Mouse (Mus musculus) megakaryocyte progenitor cell, adult 5-6 weeks (primary cell): ENCODE data around the gene Lman2l. TPM values are rescaled to one million over a fixed set of nuclear protein-coding genes. Genes with fewer than 3 reads are reported as not detected.

Source experiments
- ATAC-seq: replicated peaks from 2 replicates; pipeline ENCODE4 v1.8.0; 2016; ENCODE audit warnings: mild to moderate bottlenecking, moderate TSS enrichment, inconsistent platforms; ENCODE audit not compliant: poor library complexity
- total RNA-seq, 2 experiments: library from RNA; stranded (forward) in 1 of 2; stranded (reverse) in 1 of 2; fragments of 157-497, 149-512 nt in 1 of 2; fragments of 200-1000 nt in 1 of 2; gene quantifications; 2 replicates each; pipeline versions ENCODE4 v1.2.3 to v1.2.4; 2015 to 2017

Gene Lman2l
- total RNA-seq (2015) (17.0 and 23.0 TPM in 2 replicates), total RNA-seq (2017) (6.5 and 7.1 TPM in 2 replicates)

DNA sequence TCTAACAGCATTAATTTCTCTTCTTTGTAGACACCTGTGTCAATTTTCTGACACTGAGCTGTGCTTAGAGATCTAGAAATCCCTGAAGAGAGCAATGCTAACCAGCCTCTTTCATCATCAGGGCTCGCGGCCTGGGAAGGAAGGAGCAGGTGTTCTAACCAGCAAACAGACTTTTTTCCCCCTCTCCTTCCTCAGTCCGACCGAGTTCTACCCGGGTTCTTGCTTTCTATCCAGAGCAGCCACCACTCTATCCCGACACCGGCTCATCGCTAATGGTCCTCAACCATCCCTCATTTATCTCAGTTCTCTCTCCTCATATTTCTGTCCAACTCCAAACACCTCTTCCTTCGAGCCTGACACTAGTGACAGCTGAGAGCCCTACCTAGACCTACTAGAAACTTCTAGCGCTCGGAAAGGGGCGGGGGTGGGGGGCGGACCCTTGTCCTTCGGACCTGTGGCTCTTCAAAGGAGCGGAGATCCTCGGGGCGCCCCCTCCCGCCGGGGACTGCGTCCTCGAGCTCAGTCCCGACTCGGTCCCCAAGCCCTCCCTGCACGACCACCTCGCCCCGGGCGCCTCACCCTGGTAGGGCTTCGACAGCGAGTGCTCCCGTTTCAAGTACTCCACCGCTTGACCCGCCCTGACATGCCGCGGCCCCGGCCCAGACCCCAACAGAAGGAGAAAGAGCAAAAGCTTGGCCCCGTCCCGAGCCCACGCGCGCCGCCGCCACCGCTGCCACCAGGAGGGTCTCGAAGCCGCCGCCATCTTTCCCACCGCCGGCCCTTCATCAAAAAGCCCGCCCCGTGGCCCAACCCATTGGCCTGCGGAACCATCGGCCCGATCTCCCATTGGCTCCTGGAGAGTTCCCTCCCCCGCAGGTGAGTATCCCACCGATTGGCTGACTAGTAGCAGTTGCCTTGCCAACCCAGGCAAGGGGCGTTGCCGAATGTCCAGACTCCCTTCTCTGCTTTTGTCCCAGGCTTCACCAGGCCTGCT, at the start of gene Lman2l:
Gene Lman2l (minus strand): TSS at position 801 of the 994 bp plus-strand sequence.
- peak; percentile 100 for ATAC-seq

DNA sequence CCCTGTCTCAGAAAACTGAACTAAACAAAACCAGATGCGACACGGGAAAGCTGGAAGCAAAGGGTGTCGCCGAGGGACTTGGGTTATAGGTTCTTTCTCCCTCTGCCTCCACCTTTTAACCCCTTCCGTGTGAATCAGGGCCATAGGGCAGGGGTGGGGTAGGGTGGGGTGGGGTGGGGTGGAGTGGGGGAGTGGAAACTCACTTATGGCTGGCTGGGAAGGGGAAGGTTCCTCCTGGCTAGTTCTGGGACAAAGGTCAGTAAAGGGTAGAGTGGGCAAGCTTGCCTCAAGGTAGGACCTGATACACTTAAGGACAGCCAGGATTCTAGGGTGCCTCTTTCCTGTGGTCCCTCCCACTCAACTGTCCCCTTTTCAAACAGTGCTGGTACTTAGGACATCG, 48.2 kb upstream of the Lman2l start:
- ATAC-seq = no peak

DNA sequence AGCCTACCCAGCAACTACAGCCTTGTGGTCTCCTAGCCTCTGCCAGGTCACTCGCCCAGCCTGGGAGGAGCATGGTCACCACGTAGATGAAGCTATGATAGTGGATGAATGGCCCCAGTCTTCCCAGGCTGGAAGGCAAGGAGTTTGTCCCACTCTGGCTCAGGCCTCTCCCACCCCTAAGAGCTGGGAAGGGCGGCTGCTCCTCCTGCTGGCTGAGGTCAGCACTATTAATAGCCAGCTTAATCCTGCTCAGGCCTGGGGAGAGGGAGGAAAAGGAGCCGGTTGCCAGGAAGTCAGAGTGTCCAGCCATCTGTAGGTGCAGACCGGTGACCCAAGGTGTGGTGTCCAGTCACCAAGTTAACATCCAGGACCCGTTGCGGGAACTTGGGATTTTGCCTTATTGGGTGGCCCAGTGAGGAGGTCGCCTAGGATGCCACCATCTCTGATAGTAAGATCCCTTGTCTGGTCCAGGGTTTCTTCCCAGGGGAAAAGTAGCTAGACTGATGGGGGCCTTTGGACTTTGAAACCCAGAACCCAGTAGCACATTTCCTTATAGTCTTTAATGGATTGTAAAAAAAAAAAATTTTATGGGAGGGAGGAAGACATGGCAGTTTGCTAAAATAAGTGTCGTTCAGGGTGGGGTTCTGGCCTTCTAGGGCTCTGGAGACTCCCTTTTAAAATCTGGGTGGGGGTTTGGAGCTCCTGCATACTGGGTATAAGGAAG, 47.5 kb upstream of the Lman2l start:
- ATAC-seq = peak; percentile 37; the same call in 1 of the 2 replicates

DNA sequence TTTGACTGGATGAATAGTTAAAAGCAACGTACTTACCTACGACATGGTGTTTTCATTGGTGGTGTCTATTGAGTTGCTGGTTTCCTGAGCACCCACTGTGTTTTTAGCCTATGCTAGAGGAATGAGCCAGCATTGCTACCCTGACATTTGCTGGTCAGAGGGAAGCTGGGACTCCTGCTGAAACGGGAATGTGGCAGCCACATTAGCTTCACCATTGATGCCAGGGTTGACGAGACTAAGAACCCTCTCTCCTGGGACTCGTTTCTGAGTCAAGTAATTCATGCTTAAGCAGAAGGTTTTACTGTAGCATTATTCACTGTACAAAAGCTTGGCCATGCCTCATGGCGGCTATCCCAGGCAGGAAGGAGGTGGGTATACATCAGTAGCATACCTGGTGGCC, 44.6 kb upstream of the Lman2l start:
- ATAC-seq = no peak

DNA sequence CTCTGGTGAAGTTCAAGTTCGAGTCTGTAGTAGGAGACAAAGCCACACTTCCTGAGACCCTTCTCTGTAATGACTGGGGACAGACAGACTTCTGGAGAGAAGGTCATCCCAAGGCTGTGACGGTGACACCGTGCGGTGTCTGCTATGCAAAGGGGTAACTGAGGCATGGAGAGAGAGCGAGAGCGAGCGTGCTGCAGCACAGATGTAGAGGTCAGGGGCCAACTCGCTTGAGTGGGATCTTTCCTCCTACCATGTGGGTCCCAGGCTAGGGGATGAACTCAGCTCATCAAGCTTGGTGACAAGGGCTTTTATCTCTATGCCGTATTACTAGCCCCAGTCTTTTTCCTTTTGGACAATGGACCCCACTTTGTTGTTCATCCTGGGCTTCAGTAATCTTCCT, 42.0 kb upstream of the Lman2l start:
- ATAC-seq = no peak

DNA sequence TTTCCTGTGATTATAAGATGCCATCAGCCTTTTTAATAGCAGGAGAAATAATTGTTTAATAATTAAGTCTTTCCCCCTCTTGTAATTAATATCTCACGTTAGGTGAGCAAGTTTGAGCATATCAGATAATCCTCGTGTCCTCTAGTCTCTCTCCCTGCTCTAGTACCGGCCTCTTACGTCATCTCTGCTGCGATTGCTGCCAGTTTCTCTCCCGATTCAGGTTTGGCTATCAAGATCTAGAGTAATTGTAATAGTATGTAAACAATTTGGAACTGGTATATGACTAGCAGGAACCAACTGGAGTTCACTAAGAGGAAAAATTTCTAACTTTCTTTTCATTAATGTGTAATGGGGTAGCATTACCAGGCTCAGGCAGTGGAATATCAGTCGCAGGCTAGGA, 40.0 kb upstream of the Lman2l start:
- no peak for ATAC-seq

DNA sequence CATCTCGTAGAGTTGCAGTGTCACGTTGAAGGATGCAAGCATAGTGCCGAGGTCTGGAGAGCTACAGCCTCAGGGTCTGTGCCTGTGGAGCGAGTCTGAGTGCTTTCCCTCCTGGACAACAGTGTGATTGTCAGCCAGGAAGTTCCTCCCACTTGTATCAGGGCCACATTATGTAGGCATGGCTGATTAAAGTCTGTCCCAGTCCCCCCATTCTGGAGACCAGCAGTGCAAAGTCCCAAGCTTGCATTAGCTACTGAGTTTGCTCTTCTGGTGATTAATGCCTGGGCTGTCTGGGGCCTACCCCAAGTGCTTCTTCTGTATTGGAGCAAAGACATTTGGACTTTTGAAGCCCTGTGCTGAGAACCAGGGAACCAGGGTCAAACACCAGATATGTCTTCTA, 38.8 kb upstream of the Lman2l start:
- no peak for ATAC-seq

DNA sequence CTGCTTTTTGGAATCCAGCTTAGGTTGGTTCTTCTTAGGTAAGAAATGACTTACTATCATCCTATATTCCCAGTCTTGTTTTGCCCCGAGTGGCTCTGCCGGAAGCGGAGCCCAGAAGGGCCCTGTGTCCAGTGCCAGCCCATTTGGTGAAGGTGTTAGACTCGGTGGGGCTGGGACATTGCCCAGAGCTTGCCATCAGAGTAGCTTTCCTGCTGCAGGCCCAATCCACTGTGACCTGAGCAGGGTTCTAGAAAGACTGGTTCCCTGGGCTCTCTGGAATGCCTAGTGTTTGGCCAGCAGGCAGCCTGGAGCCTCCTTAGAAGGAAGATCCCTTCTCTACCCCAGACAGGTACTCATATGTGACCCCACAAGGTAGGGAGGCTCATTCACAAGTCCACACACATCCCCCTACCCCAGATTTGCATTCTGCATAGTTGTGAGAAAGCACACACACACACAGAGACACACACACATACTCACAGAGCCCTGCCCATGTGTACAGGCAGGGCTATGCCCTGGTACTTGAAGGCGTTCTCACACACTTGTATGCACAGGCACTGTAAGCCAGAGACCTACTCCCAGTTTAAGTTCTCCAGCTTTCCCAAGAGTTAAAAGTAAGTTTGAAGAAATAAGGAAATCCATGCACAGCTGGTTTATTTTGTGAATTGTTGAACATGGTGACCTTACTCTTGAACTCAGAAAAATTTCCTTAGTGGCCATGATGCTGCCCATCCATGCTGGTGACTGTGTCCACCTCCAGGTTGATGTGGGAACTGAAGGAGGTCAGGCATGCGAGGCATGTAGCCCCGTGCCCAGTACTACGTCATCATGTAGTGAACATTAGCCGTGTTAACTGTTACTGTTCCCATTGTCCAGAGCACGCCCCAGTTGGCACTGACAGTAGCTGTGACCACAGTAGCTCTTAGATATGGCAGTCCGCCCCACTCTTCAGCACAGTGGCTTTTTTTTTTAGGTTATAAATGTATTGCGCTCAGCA, 35.1 kb upstream of the Lman2l start:
- no peak for ATAC-seq

DNA sequence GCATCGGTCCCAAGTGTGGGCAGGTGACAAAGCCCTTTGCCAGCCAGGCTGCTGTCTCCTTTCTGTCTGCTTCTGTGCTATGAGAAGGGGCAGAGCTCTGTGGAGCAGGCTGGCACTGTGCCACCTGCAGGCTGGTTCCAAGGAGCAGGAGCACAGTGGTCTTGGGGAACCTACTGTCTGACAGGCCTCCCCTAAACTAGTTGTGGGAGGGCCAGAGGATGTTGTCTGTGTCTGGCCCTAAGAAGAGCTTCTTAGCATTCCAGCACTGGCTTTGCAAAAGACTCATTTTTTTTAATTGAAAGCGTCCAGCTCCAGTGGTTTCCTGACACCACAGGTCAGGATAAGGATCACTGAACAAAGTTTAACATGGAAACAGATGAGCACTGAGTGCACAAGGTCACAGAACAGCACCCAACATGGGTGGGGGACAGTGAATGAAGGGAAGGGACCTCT, 33.3 kb upstream of the Lman2l start:
- no peak for ATAC-seq

DNA sequence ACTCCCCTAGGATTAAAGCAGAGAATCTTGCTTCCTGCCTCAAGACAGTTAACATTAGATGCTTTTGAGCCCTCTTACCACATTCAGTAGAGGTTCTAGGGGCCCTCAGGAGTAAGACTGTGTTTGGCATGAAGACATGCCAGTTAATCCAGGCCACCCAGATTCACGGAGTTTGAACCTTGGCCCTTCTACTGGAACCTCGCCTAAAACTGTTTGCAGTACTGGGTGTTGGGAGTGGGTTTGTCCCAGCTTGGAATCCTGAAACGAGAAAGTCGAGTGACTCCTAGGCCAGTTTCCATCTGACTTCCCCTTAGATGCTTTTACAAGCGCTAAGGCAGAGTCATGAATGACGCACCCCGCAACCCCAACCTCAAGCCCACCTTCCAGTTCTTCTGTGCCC, 31.4 kb upstream of the Lman2l start:
- ATAC-seq = no peak

DNA sequence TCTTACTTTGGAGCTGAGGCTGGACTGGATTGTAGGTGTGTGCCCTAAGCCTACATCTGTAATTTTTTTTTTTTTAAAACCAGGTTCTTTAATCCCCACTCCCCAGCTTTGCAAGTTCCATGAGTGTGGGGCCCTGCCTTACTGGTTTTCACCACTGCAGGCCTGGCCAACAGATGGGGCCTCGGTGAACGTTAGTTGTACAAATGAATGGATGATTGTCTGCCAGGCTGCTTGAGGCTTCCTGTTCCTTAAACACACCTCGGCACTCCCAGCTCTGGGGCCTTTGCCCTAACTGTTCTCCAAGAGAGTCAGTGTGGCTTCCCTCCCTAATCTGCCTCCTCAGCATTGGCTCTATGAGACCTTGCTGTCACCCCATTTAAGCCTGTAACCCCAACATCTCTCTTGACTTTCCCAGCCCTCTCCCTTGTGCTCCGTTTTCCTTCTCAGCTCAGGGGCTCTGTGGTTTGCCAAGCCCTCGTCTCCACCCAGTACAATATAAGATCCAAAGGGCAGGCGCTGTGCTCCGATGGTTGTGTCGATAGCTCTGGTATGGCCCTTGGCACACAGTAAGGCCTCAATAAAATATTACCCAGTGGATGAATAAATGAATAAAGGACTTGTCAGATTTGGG, 30.5 kb upstream of the Lman2l start:
- no peak for ATAC-seq

DNA sequence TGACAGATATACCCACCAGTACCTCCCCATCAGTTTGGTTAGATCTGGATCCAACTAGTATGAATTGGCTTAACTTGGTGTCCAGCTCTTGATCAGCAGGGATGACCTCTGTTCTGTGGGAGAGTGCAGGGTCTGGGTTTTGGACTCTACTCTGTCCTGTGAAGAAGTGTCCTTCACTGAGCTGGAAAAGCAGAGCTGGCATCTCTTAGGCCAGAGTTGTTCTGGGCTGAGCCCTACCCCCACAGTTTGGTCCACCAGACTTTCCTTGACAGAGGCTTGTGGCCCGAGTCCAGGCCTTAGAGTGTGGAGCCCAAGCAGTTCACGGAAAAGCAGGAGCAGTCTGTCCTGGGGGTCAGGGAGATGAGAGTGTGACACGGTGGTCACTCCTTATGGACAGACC, 29.6 kb upstream of the Lman2l start:
- no peak for ATAC-seq

DNA sequence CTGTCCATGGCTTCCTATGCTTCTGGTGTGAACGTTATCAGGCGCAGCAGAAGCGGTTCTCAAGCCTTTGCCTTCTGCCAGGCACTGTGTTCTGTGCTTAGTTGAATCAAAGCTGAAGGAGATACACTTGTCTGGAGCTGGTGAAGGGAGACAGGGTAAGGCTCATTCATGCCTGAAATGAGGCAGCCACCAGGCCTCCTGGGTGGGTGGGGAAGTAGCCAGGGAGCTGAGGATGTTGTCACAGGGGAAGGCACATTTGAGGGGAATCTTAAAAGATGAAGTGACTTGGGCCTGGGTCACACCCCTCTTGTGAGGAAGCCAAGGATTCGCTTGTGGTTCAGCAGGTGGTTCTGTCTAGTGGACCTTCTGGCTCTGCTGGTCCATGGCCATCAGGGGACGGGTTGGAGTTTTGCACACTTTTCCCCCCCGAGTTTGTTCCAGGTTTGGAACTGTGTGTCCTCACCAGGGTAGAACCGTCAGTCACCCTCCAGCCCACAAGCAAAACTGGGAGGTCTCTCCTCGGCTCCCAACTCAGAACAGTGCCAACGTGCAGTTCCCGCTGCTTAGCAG, 28.2 kb upstream of the Lman2l start:
- peak; percentile 21 for ATAC-seq

DNA sequence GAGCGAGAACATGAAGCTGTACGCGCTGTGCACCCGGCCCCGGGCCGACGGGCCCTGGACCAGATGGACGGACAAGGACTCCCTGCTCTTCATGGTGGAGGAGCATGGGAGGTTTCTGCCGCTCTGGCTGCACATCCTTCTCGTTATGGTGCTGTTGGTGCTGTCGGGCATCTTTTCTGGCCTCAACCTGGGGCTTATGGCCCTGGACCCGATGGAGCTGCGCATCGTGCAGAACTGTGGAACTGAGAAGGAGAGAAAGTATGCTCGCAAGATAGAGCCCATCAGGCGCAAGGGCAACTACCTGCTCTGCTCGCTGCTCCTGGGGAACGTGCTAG, 27.0 kb upstream of the Lman2l start:
- ATAC-seq = no peak

DNA sequence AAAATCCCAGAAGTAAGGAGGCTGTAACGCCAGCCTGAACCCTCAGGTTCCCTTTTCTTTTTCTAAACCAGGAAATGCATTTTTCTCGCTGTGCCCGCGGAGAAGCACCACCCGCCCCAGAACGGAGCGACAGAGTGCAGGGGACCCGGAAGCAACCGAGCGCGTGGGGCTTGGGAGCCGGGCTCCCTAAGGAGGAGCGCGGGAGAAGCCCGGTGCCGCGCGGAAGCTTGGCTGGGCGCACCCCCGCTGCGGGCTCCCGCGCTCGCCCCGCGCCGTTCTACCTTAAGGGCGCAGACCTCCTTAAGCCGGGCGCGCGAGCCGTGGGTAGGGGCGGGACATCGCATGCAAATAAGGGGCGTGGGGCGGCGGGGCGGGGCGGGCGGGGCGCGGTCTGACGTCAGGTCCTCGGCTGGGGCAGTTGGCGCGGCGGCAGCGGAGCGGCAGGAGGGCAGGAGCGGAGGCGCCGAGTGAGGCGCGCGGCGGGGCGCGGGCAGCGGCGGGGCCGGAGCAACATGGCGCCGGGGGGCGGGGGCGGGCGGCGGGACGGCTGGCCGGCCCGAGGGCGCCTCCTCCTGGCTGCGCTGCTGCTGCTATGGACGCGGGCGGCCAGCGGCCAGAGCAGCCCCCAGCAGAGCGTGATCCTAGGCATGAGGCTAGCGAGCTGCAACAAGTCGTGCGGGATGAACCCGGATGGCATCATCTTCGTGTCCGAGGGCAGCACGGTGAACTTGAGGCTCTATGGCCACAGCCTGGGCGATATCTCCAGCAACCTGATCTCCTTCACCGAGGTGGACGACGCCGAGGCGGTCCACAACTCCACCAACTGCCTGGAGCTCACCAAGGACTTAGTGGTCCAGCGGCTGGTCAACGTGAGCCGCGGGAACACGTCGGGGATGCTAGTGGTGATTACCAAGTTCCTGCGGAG, 26.4 kb upstream of the Lman2l start, which contains the start of gene Cnnm4:
Gene Cnnm4 (plus strand): TSS at position 440 of the 925 bp plus-strand sequence.
- peak; percentile 69 for ATAC-seq

DNA sequence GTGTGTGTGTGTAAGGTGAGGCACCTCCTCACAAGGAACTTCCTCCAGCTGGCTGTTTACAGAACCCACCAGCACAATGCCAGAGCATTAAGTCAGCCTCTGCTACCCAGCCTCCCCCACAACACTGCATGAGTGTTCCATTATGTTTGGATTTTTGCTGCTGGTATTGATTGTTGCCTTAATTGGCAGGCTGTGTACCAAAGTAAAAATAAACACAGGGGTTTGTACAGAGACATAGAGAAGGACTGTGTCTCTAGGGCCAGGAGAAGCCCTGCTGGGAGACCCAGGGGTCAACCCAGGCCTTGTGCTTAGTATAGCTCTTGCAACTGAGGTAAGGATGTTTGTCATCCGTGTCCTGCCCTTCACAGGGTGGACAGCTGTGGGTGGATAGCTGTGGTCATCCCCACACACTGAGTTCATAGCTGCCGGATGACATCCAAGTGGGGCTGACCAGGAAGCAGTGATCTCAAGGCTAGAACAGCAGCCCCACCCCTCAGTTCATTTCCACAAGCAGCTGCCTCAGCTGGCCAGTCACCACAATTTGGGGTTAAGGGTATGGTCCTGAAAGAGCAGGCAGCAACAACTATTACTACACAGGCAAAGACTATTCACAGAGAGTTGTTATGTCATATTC, 24.9 kb upstream of the Lman2l start:
- ATAC-seq = no peak

DNA sequence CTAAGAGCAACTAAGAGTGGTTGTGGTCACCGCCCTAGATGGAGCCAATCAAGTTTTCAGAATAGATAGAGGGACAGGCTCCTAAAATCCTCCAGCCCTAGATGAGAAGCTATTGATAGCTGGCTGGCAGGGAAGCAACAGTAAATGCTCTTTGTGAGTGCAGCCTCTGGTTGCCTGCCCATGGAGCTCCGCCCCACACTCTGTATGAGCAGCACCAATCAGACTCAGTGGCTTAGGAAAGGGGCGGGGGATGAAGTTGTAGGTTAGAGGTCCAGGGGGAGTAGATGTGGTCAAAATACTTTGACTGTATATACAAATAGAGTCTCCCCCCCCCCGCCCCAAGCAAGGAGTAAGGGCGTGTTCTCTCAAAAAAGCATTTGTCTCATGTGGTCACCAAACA, 22.4 kb upstream of the Lman2l start:
- ATAC-seq = 0 out of 2 replicates have a peak, but pooled peaks have one; percentile 12

DNA sequence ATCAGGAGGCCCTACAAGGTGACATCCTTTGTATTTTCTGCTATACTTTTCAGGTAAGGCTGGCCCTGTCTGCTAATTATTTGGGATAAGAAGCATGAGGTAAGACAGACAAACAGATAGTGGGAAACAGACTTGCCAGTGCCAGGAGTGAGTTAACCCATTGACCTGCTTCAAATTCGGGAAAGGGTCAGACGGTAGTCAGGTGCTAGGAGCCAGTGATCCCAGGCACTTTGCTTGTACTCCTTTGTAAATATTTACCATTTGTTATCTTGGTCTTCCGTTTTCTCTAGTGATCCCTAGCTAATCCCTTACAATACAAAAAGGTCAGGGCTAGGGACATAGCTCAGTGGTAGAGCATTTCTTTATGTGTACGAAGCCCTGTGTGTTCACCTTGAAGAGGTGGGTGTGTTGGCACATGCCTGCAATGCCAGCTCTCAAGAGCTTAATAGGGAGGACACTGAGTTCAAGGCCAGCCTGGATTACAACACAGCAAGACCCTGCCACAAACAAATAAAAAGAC, 20.6 kb upstream of the Lman2l start:
- no peak for ATAC-seq
